Mouse (Mus musculus) heart, embryonic 14.5 days (tissue): Measurements from ENCODE around the gene Wnt3a. TPM values are rescaled to one million over a fixed set of nuclear protein-coding genes. Genes with fewer than 3 reads are reported as not detected.
A peak's percentile ranks its signal among the peaks of the same experiment; 100 is the strongest.

Experiments used
- ATAC-seq: fragments of 200-750 bp; cut with Nextera tagmentation; 2 replicates; pipeline ENCODE4 v1.8.0; 2017; ENCODE audit warnings: low read depth, moderate TSS enrichment; ENCODE audit not compliant: insufficient number of reproducible peaks, insufficient read depth, low FRiP score
- H3K27ac ChIP-seq, 2 experiments: fragments of 200-500 bp in 1 of 2; fragments of 300-500 bp in 1 of 2; sonication (generic) in 1 of 2; replicated peaks in 1 of 2; 2 replicates each; pipeline ENCODE4 v1.5.1; 2012 to 2014; ENCODE audit warnings: low read depth in 2 of 2, low read length in 2 of 2, control low read depth in 1 of 2, mild to moderate bottlenecking in 1 of 2, mixed read lengths in 1 of 2; ENCODE audit not compliant: control insufficient read depth in 1 of 2, insufficient read depth in 1 of 2
- H3K27me3 ChIP-seq: fragments of 300-500 bp; sonication (generic); 2 replicates; pipeline ENCODE4 v1.6.1; 2014; ENCODE audit warnings: mild to moderate bottlenecking, low read length, control low read depth; ENCODE audit not compliant: control insufficient read depth, insufficient read depth
- H3K36me3 ChIP-seq: fragments of 300-500 bp; sonication (generic); 2 replicates; pipeline ENCODE4 v1.6.1; 2014; ENCODE audit warnings: mild to moderate bottlenecking, control low read depth, low read length, mixed read lengths; ENCODE audit not compliant: control insufficient read depth, insufficient read depth
- H3K4me1 ChIP-seq, 2 experiments: fragments of 200-500 bp in 1 of 2; fragments of 300-500 bp in 1 of 2; sonication (generic) in 1 of 2; 2 replicates each; pipeline ENCODE4 v1.6.1; 2012 to 2014; ENCODE audit warnings: low read length in 2 of 2, control low read depth in 1 of 2, mixed read lengths in 1 of 2; ENCODE audit not compliant: control insufficient read depth in 2 of 2, insufficient read depth in 2 of 2
- H3K4me2 ChIP-seq: fragments of 300-500 bp; sonication (generic); 2 replicates; pipeline ENCODE4 v1.6.1; 2014; ENCODE audit warnings: mild to moderate bottlenecking, low read length
- H3K4me3 ChIP-seq, 2 experiments: fragments of 200-500 bp in 1 of 2; fragments of 300-500 bp in 1 of 2; sonication (generic) in 1 of 2; 2 replicates each; pipeline ENCODE4 v1.5.1; 2012 to 2014; ENCODE audit warnings: low read length in 2 of 2, mild to moderate bottlenecking in 2 of 2, control low read depth in 1 of 2, low read depth in 1 of 2, moderate library complexity in 1 of 2; ENCODE audit not compliant: control insufficient read depth in 1 of 2, insufficient read depth in 1 of 2
- H3K9ac ChIP-seq: fragments of 300-500 bp; sonication (generic); 2 replicates; pipeline ENCODE4 v1.6.1; 2014; ENCODE audit warnings: mild to moderate bottlenecking, low read length
- H3K9me3 ChIP-seq: fragments of 300-500 bp; sonication (generic); 2 replicates; pipeline ENCODE4 v1.6.1; 2016; ENCODE audit warnings: low read length, control low read depth; ENCODE audit not compliant: control insufficient read depth
- WGBS: fragments of 180-500 bp; shearing (Covaris S2); extraction: QIAGEN DNeasy Blood & Tissue Kit; methylation state at CpG from one replicate; pipeline ENCODE4 v1.1.7; 2014; 5-methylcytosine and 5-hydroxymethylcytosine counted together
- polyA plus RNA-seq: library from polyadenylated mRNA; unstranded; fragments of >200 nt; fragmentation: Nextera tagmentation; extraction: Ambion mirVana; gene quantifications from 2 replicates; pipeline ENCODE4 v1.2.1, GENCODE M21; 2014

Wnt3a gene
- polyA plus RNA-seq, 1 experiment from 2014 or later = not detected

GRCm38 (mm10) chr11:59276877-59277276 is 13.7 kb downstream of the Wnt3a start:
- no peaks in the 10 kb centered on the region for H3K36me3 ChIP-seq
- 21% methylated on average over 2 of the region's 2 CpGs for WGBS
- H3K4me1 ChIP-seq = no peaks in the 10 kb centered on the region; a peak in 1 of 4 replicates
- no peak overlapping the region for H3K4me3 ChIP-seq
- ATAC-seq = no peak
- H3K27ac ChIP-seq = no peak overlapping the region
- no peak overlapping the region for H3K4me2 ChIP-seq
- no peak overlapping the region for H3K9ac ChIP-seq
- H3K27me3 ChIP-seq = peaks cover 50% of the 10 kb centered on the region
- no peaks in the 10 kb centered on the region for H3K9me3 ChIP-seq

- Histone ChIP-seq H3K9me3 (no peaks in the 10 kb centered on the region), H3K27ac (no peak overlapping the region), H3K9ac (no peak overlapping the region), H3K36me3 (no peaks in the 10 kb centered on the region), H3K27me3 (peaks cover 26% of the 10 kb centered on the region), H3K4me3 (no peak overlapping the region), H3K4me1 (no peaks in the 10 kb centered on the region; a peak in 1 of 4 replicates), H3K4me2 (no peak overlapping the region)
- ATAC-seq = no peak
- 48% methylated on average over 3 of the region's 3 CpGs for WGBS
Measured at GRCm38 (mm10) chr11:59274184-59274583, 16.4 kb downstream of the Wnt3a start.

- WGBS = 28% methylated on average over 6 of the region's 6 CpGs
- Histone ChIP-seq H3K4me2 (no peak overlapping the region), H3K36me3 (no peaks in the 10 kb centered on the region), H3K4me1 (peaks cover 4 to 11% of the 10 kb centered on the region in 2 experiments; a peak in 3 of 4 replicates), H3K27ac (no peak overlapping the region), H3K9me3 (peaks cover 6% of the 10 kb centered on the region; the same call in 1 of the 2 replicates), H3K27me3 (peaks cover 62% of the 10 kb centered on the region), H3K9ac (no peak overlapping the region), H3K4me3 (no peak overlapping the region)
- no peak for ATAC-seq
Measured at GRCm38 (mm10) chr11:59266727-59267126, 23.8 kb downstream of the Wnt3a start.

- no peak overlapping the region for H3K4me2 ChIP-seq
- H3K4me1 ChIP-seq = peaks cover 4 to 11% of the 10 kb centered on the region in 2 experiments; a peak in 3 of 4 replicates
- no peak for ATAC-seq
- no peak overlapping the region for H3K9ac ChIP-seq
- H3K27me3 ChIP-seq = peaks cover 65% of the 10 kb centered on the region
- H3K36me3 ChIP-seq = no peaks in the 10 kb centered on the region
- H3K4me3 ChIP-seq = no peak overlapping the region
- H3K9me3 ChIP-seq = peaks cover 6% of the 10 kb centered on the region; the same call in 1 of the 2 replicates
- H3K27ac ChIP-seq = no peak overlapping the region
- WGBS = 58% methylated on average over 8 of the region's 8 CpGs
Measured at GRCm38 (mm10) chr11:59265154-59265813, 25.3 kb downstream of the Wnt3a start.

- Histone ChIP-seq H3K9ac (peak overlapping the region; percentile 71), H3K36me3 (no peaks in the 10 kb centered on the region), H3K27ac (no peak overlapping the region), H3K27me3 (peaks cover 68% of the 10 kb centered on the region), H3K4me2 (peak overlapping the region; percentile 90), H3K4me3 (peak overlapping the region; percentile 49 to 56), H3K9me3 (peaks cover 6% of the 10 kb centered on the region; the same call in 1 of the 2 replicates), H3K4me1 (peaks cover 4 to 11% of the 10 kb centered on the region in 2 experiments; a peak in 3 of 4 replicates)
- 3% methylated on average over 8 of the region's 8 CpGs for WGBS
- ATAC-seq = no peak
Measured at GRCm38 (mm10) chr11:59264593-59264992, 26.0 kb downstream of the Wnt3a start.

DNA sequence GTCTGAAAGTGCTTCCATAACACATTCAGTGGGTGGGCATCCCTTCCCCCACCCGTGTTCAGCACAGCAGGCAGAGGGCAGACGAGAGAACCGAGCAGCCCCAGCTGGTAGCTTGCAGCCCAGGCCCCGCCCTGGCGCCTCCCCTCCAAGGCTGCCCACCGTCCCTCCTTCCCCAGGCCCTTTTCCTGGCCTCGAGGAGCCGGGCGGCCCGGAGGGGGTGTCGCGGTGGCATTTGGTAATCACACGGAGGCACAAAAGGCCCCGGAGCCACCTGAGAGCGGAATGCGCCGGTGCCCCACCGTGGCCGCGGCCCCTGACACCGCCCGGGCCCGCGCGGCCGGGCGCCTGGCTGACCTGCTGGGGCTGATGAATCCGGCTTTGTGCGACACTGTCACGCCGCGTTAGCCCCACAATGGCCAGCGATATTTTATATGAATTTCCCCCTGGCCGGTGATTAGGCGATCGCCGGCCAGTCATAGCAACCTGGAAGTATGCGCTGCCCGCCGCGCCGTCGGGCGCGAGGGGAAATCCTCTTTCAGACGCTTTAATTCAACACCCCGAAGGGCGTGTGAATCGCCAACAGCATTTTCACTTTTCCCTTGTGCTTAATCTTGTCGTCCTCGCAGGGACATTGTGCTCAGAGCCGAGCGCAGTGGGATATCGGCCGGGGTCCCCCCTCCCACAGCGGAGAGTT is 26.5 kb downstream of the Wnt3a start:
- no peak overlapping the region for H3K27ac ChIP-seq
- peak; percentile 56; the same call in 1 of the 2 replicates for ATAC-seq
- peak overlapping the region; percentile 71 for H3K9ac ChIP-seq
- under 1% methylated on average over 52 of the region's 56 CpGs for WGBS
- peaks cover 5% of the 10 kb centered on the region; the same call in 1 of the 2 replicates for H3K9me3 ChIP-seq
- H3K4me2 ChIP-seq = peak overlapping the region; percentile 90
- H3K4me3 ChIP-seq = peak overlapping the region; percentile 49 to 56
- no peaks in the 10 kb centered on the region for H3K36me3 ChIP-seq
- peaks cover 4 to 11% of the 10 kb centered on the region in 2 experiments; a peak in 3 of 4 replicates for H3K4me1 ChIP-seq
- peaks cover 68% of the 10 kb centered on the region for H3K27me3 ChIP-seq

- H3K36me3 ChIP-seq = no peaks in the 10 kb centered on the region
- no peak overlapping the region for H3K4me2 ChIP-seq
- no peak overlapping the region for H3K27ac ChIP-seq
- H3K4me3 ChIP-seq = no peak overlapping the region
- no peak for ATAC-seq
- H3K9ac ChIP-seq = no peak overlapping the region
- peaks cover 61% of the 10 kb centered on the region for H3K27me3 ChIP-seq
- no peaks in the 10 kb centered on the region for H3K9me3 ChIP-seq
- peaks cover 4 to 11% of the 10 kb centered on the region in 2 experiments; a peak in 3 of 4 replicates for H3K4me1 ChIP-seq
Measured at GRCm38 (mm10) chr11:59262308-59262707, 28.2 kb downstream of the Wnt3a start.
